Mouse (Mus musculus) adrenal gland, postnatal 14 days (tissue): Measurements from ENCODE around the gene Dgat2. TPM values are rescaled to one million over a fixed set of nuclear protein-coding genes. Genes with fewer than 3 reads are reported as not detected.

Source experiments
- DNase-seq: peaks from one replicate; pipeline ENCODE4 v3.0.0; 2021; ENCODE audit warnings: mixed read lengths
- total RNA-seq: library from RNA; stranded (reverse); gene quantifications from 2 replicates; pipeline ENCODE4 v1.2.3, GENCODE M21; 2021

The Dgat2 gene
- total RNA-seq, 1 experiment from 2014 or later, result 831 TPM

GRCm38 (mm10) chr7:99139841-99140491 is 42.6 kb downstream of the Dgat2 start:
- no peak for DNase-seq

GRCm38 (mm10) chr7:99137541-99137940 is 45.0 kb downstream of the Dgat2 start:
- DNase-seq, result no peak

GRCm38 (mm10) chr7:99136789-99137188 is 45.7 kb downstream of the Dgat2 start:
- no peak for DNase-seq

- no peak for DNase-seq
Observed at GRCm38 (mm10) chr7:99133811-99134402, 48.6 kb downstream of the Dgat2 start.

- DNase-seq, result no peak
Observed at GRCm38 (mm10) chr7:99132597-99132996, 49.9 kb downstream of the Dgat2 start.

GRCm38 (mm10) chr7:99131819-99132353 is 50.6 kb downstream of the Dgat2 start:
- no peak for DNase-seq

GRCm38 (mm10) chr7:99128965-99129364 is 53.6 kb downstream of the Dgat2 start:
- no peak for DNase-seq

GRCm38 (mm10) chr7:99128020-99128950 is 54.2 kb downstream of the Dgat2 start:
- DNase-seq, result no peak

GRCm38 (mm10) chr7:99126057-99126456 is 56.5 kb downstream of the Dgat2 start:
- peak; percentile 52 for DNase-seq

GRCm38 (mm10) chr7:99122651-99123050 is 59.9 kb downstream of the Dgat2 start:
- DNase-seq, result no peak

- DNase-seq, result no peak
Observed at GRCm38 (mm10) chr7:99120865-99121521, 61.5 kb downstream of the Dgat2 start.

GRCm38 (mm10) chr7:99120082-99120481 is 62.4 kb downstream of the Dgat2 start:
- DNase-seq, result no peak

GRCm38 (mm10) chr7:99116781-99117180 is 65.7 kb downstream of the Dgat2 start:
- no peak for DNase-seq

- DNase-seq, result no peak
Observed at GRCm38 (mm10) chr7:99114006-99114726, 68.4 kb downstream of the Dgat2 start.

- no peak for DNase-seq
Observed at GRCm38 (mm10) chr7:99107566-99107965, 75.0 kb downstream of the Dgat2 start.

GRCm38 (mm10) chr7:99106714-99107270 is 75.7 kb downstream of the Dgat2 start:
- no peak for DNase-seq

Other genes starting within 250 kb of the Dgat2 start
- 33.7 and 42.3 TPM in 2 replicates for gene Uvrag, start 41.6 kb downstream of the Dgat2 start, total RNA-seq
- gene Mogat2, start 55.9 kb upstream of the Dgat2 start, total RNA-seq, result 0.41 TPM in 1 of 2 replicates, not detected in the other
- gene Map6, start 84.7 kb upstream of the Dgat2 start, total RNA-seq, result 7.0 and 11.9 TPM in 2 replicates
- gene Serpinh1, start 170.5 kb upstream of the Dgat2 start, total RNA-seq, result 291 and 364 TPM in 2 replicates
- 10.9 and 11.0 TPM in 2 replicates for gene Gdpd5, start 198.7 kb upstream of the Dgat2 start, total RNA-seq